Mouse (Mus musculus): Measurements from ENCODE around the gene Il22ra1. TPM values are rescaled to one million over a fixed set of nuclear protein-coding genes. Genes with fewer than 3 reads are reported as not detected.

Gene Il22ra1
- 3.1 TPM for polyA plus RNA-seq (2014; fragmentation: Illumina TruSeq; extraction: RNeasy Lipid Tissue Mini Kit (QIAGEN cat#74804); ENCODE audit: low read depth, low replicate concordance)

DNA sequence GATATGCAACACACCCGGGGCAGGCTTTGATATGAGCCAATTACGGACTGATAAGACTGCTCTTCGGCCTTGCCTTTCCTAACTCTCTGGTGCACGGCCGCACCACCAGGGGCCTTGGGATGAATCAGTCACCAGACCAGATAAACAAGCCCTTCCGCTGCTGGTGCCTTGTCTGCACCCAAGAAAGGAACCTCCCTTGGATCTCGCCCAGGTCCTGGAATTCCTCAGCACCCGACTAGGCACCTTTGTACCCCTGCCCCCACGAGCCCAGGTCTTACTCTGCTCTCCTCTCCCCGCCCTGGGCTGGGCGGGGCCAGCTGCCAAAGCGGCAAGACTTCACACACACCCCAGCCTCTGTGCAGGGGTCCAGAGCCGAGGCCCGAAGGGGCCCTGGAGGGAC, at the start of gene Il22ra1:
Gene Il22ra1 (plus strand): TSS at position 356 of the 400 bp plus-strand sequence.

DNA sequence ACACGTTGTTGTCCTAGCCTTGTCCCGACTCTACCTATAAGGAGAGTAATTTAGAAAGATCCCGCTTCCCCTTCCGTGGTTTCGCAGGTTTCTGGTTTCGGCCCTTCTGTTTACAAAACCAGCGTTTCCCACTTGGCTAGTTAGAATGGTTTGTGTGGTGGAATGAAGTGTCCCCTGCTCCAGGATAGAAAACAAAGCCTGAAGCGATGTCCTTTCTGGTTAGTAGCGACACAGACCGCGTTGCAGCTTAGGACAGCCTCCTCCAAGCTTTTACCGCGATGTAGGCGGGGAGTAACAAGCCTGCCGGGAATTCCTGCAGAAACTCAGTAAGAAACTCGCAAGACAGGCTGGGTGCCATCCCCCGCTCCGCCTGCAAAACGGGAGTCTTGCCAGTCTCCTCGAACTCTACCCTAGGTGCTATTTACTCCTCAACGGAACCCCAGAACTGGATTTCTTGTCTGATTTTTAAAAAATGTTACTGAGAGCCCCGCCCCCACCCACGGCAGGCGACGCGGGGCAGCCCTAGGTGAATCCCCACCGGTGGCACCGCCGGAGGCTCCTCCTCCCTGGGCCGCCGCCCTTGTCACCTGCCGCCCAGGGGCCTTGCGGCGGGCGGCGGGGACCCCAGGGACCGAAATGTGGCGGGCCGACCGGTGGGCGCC, 41.9 kb upstream of the Il22ra1 start, which contains the start of gene Ifnlr1:
Gene Ifnlr1 (plus strand): TSS at position 382 of the 662 bp plus-strand sequence.

DNA sequence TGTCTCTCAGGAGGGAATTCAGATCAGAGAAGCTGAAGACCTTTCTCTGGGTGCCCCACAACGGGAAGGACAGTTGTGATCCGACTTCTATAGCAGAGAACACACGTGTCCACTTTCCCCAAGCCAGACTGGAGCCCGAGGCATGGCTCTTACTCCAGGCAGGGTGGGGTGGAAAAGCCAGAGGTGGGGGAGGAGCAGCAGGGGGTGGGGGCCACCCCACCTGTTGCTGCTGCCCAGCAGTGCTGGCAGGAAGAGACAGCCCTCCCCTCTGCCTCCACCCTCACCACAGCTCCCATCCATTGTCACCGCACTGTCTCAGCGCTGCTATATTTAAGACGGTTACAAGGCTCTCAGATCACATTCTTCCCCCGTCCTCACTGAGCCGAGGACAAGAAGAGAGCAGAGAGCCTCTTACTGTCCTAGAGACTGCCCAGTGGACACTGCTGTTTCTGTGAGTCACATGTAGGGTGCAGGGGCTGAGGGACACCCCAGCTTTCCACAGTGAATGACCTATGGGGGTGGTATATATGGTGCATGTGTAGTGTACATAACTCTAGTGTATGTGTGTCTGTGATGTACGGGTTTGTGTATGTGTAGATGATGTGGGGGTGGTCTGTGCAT, 31.5 kb downstream of the Il22ra1 start, which contains the start of gene Myom3:
Gene Myom3 (plus strand): TSS at position 360 of the 621 bp plus-strand sequence.

Other genes with a start within 250 kb of the Il22ra1 start
- 0.38 TPM for gene Stpg1, start 233.4 kb upstream of the Il22ra1 start, polyA plus RNA-seq (2014; fragmentation: Illumina TruSeq; extraction: RNeasy Lipid Tissue Mini Kit (QIAGEN cat#74804); ENCODE audit: low read depth, low replicate concordance)
- 9.0 TPM for gene Nipal3, start 233.1 kb upstream of the Il22ra1 start, polyA plus RNA-seq (2014; fragmentation: Illumina TruSeq; extraction: RNeasy Lipid Tissue Mini Kit (QIAGEN cat#74804); ENCODE audit: low read depth, low replicate concordance)
- gene Grhl3, start 154.5 kb upstream of the Il22ra1 start, polyA plus RNA-seq (2014; fragmentation: Illumina TruSeq; extraction: RNeasy Lipid Tissue Mini Kit (QIAGEN cat#74804); ENCODE audit: low read depth, low replicate concordance): not detected
- gene Ifnlr1, start 41.9 kb upstream of the Il22ra1 start, polyA plus RNA-seq (2014; fragmentation: Illumina TruSeq; extraction: RNeasy Lipid Tissue Mini Kit (QIAGEN cat#74804); ENCODE audit: low read depth, low replicate concordance): 4.6 TPM
- gene Myom3, start 31.5 kb downstream of the Il22ra1 start, polyA plus RNA-seq (2014; fragmentation: Illumina TruSeq; extraction: RNeasy Lipid Tissue Mini Kit (QIAGEN cat#74804); ENCODE audit: low read depth, low replicate concordance): 0.60 TPM
- 309 TPM for gene Srsf10, start 127.6 kb downstream of the Il22ra1 start, polyA plus RNA-seq (2014; fragmentation: Illumina TruSeq; extraction: RNeasy Lipid Tissue Mini Kit (QIAGEN cat#74804); ENCODE audit: low read depth, low replicate concordance)
- 508 TPM for gene Pnrc2, start 145.7 kb downstream of the Il22ra1 start, polyA plus RNA-seq (2014; fragmentation: Illumina TruSeq; extraction: RNeasy Lipid Tissue Mini Kit (QIAGEN cat#74804); ENCODE audit: low read depth, low replicate concordance)
- 0.88 TPM for gene Cnr2, start 167.2 kb downstream of the Il22ra1 start, polyA plus RNA-seq (2014; fragmentation: Illumina TruSeq; extraction: RNeasy Lipid Tissue Mini Kit (QIAGEN cat#74804); ENCODE audit: low read depth, low replicate concordance)
- gene Fuca1, start 192.6 kb downstream of the Il22ra1 start, polyA plus RNA-seq (2014; fragmentation: Illumina TruSeq; extraction: RNeasy Lipid Tissue Mini Kit (QIAGEN cat#74804); ENCODE audit: low read depth, low replicate concordance): 127 TPM
- gene Hmgcl, start 218.3 kb downstream of the Il22ra1 start, polyA plus RNA-seq (2014; fragmentation: Illumina TruSeq; extraction: RNeasy Lipid Tissue Mini Kit (QIAGEN cat#74804); ENCODE audit: low read depth, low replicate concordance): 14.6 TPM
- gene Gale, start 235.6 kb downstream of the Il22ra1 start, polyA plus RNA-seq (2014; fragmentation: Illumina TruSeq; extraction: RNeasy Lipid Tissue Mini Kit (QIAGEN cat#74804); ENCODE audit: low read depth, low replicate concordance): 2.0 TPM
- 0.54 TPM for gene Lypla2, start 244.5 kb downstream of the Il22ra1 start, polyA plus RNA-seq (2014; fragmentation: Illumina TruSeq; extraction: RNeasy Lipid Tissue Mini Kit (QIAGEN cat#74804); ENCODE audit: low read depth, low replicate concordance)